Mouse (Mus musculus) embryonic facial prominence, embryonic 12.5 days (tissue): ENCODE results near the gene Thrb. TPM values are rescaled to one million over a fixed set of nuclear protein-coding genes. Genes with fewer than 3 reads are reported as not detected.

Experiments used
- ATAC-seq: fragments of 200-750 bp; cut with Nextera tagmentation; 2 replicates; pipeline ENCODE4 v1.8.0; 2017; ENCODE audit not compliant: insufficient number of reproducible peaks, insufficient read depth, low FRiP score, low TSS enrichment
- H3K27ac ChIP-seq: fragments of 300-500 bp; sonication (generic); 2 replicates; pipeline ENCODE4 v1.5.1; 2016; ENCODE audit warnings: mild to moderate bottlenecking
- H3K27me3 ChIP-seq: fragments of 300-500 bp; sonication (generic); 2 replicates; pipeline ENCODE4 v1.6.1; 2016; ENCODE audit warnings: mild to moderate bottlenecking, moderate library complexity
- H3K36me3 ChIP-seq: fragments of 300-500 bp; sonication (generic); 2 replicates; pipeline ENCODE4 v1.6.1; 2016; ENCODE audit warnings: mild to moderate bottlenecking
- H3K4me1 ChIP-seq: fragments of 300-500 bp; sonication (generic); 2 replicates; pipeline ENCODE4 v1.6.1; 2016
- H3K4me2 ChIP-seq: fragments of 300-500 bp; sonication (generic); replicated peaks from 2 replicates; pipeline ENCODE4 v1.6.1; 2016; ENCODE audit warnings: mild to moderate bottlenecking, moderate library complexity
- H3K4me3 ChIP-seq: fragments of 300-500 bp; sonication (generic); 2 replicates; pipeline ENCODE4 v1.5.1; 2016; ENCODE audit warnings: mild to moderate bottlenecking
- H3K9ac ChIP-seq: fragments of 300-500 bp; sonication (generic); 2 replicates; pipeline ENCODE4 v1.6.1; 2016; ENCODE audit warnings: mild to moderate bottlenecking, moderate library complexity
- H3K9me3 ChIP-seq: fragments of 300-500 bp; sonication (generic); 2 replicates; pipeline ENCODE4 v1.6.1; 2016; ENCODE audit warnings: mild to moderate bottlenecking, moderate library complexity
- WGBS: fragments of 180-500 bp; shearing (Covaris S2); methylation state at CpG from one replicate; pipeline ENCODE4 v1.1.7; 2016; 5-methylcytosine and 5-hydroxymethylcytosine counted together
- polyA plus RNA-seq: library from polyadenylated mRNA; unstranded; fragments of >200 nt; fragmentation: Nextera tagmentation; extraction: Ambion mirVana; gene quantifications from 2 replicates; pipeline ENCODE4 v1.2.1, GENCODE M21; 2016

Gene Thrb
- polyA plus RNA-seq, 1 experiment from 2014 or later: 4.1 TPM

DNA sequence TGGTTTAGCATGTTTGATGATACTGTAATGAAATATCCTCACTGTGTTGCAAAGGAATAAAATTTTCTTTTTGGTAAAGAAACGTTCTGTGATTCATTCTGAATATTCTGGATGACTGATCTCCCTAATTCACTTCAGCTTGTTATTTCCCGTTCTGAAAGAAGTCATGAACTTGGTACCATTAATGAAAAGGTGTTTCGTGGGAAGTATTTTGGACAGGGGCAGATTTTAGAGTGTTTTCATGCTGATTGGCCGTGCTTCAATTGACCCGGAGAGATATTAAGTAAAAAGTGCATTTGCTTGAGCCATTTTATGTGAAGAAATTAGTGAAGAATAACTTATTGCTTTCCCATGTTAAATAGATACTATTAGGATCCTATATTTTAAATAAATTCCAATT lies 2.0 kb downstream of the Thrb start:
- Histone ChIP-seq H3K27ac (no peak overlapping the region), H3K4me1 (peaks cover 8% of the 10 kb centered on the region), H3K9me3 (no peaks in the 10 kb centered on the region), H3K9ac (no peak overlapping the region), H3K4me3 (no peak overlapping the region), H3K4me2 (no peak overlapping the region), H3K27me3 (peaks cover 17% of the 10 kb centered on the region), H3K36me3 (no peaks in the 10 kb centered on the region)
- 26% methylated on average over 5 of the region's 5 CpGs for WGBS
- ATAC-seq: no peak

DNA sequence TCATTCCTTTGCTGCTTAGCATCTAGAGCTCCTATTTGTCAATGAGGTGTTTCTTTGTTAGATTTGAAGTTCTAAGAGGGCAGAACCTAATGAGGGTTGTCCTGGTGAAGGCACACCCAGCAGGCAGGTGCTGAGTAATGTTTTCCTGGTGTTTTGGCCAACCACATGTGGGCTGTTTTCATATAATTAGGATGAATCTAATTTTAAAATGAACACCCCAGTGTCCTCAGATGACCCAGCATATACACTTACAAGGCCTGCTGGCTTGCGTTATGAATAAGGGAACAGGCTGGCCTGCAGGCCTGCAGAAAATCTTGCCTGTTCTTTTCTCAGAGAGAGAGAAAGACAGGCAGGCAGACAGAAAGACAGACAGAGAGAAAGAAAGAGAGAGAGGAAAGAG lies 14.3 kb downstream of the Thrb start:
- no peak overlapping the region for H3K9ac ChIP-seq
- 62% methylated on average over 1 of the region's 1 CpGs for WGBS
- no peaks in the 10 kb centered on the region for H3K9me3 ChIP-seq
- no peak overlapping the region for H3K4me3 ChIP-seq
- no peaks in the 10 kb centered on the region for H3K4me1 ChIP-seq
- no peaks in the 10 kb centered on the region for H3K36me3 ChIP-seq
- H3K27ac ChIP-seq: no peak overlapping the region
- H3K4me2 ChIP-seq: no peak overlapping the region
- no peak for ATAC-seq
- no peaks in the 10 kb centered on the region for H3K27me3 ChIP-seq

DNA sequence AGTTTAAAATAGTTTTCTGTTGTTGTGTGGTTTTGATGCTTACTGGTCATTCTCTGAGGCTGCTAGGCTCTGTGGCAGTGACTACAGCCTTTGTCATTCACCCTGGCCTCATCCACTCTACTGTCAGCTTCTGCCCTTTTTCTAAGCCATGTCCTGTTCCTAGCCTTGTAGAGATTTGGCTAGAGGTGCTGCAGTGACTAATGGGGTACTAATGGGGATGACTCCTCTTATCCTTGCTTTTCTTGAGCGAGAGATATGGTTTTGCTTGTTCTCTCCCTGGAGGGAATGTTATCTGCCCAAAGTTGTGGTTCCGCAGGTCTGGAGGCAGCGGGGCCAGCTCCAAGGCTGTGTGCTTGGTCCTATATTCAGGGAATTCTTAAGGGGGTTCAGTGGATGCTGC lies 15.2 kb downstream of the Thrb start:
- Histone ChIP-seq H3K9me3 (no peaks in the 10 kb centered on the region), H3K4me2 (no peak overlapping the region), H3K9ac (no peak overlapping the region), H3K4me1 (no peaks in the 10 kb centered on the region), H3K4me3 (no peak overlapping the region), H3K27me3 (no peaks in the 10 kb centered on the region), H3K27ac (no peak overlapping the region), H3K36me3 (no peaks in the 10 kb centered on the region)
- 85% methylated on average over 3 of the region's 3 CpGs for WGBS
- ATAC-seq: no peak

DNA sequence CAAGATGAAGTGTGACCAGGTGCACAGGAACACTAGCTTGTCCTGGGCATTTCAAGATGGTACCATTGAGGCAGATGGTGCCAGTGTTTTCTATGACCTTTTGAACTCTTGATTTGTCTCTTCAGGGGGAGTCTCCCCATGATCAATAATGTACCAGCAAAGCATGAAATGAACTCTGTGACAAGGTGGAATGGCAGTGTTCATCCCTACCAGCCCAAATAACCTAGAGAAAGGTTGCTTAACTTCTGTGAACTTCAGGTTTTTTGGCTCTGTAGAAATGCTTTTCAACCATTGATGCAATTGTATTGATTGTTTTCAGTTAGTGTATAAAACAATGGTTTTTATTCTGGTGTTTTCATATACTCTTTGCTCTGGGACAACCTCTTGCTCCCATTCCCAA lies 21.4 kb downstream of the Thrb start:
- H3K9me3 ChIP-seq: no peaks in the 10 kb centered on the region
- H3K27me3 ChIP-seq: no peaks in the 10 kb centered on the region
- no peak overlapping the region for H3K4me2 ChIP-seq
- H3K9ac ChIP-seq: no peak overlapping the region
- ATAC-seq: no peak
- H3K4me3 ChIP-seq: no peak overlapping the region
- no peaks in the 10 kb centered on the region for H3K36me3 ChIP-seq
- H3K27ac ChIP-seq: no peak overlapping the region
- no peaks in the 10 kb centered on the region for H3K4me1 ChIP-seq

DNA sequence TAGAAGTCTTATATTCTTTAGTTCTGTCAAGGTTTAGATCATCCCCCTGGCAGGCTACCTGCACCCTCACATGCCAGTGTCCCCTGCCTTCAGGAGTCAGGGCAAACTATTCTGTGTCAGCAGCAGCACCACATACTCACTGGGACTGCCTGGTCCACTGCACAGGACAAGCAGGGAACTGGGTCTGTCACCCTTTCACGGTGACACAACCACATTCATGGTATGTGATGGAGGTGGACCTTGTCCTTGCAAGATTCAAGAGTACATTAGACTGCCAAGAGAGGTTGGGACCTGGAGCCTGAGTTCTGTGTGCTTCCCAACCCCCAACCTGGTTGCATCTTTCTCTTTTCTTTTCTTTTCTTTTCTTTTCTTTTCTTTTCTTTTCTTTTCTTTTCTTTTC lies 24.8 kb downstream of the Thrb start:
- Histone ChIP-seq H3K4me1 (no peaks in the 10 kb centered on the region), H3K9me3 (no peaks in the 10 kb centered on the region), H3K36me3 (no peaks in the 10 kb centered on the region), H3K9ac (no peak overlapping the region), H3K4me2 (no peak overlapping the region), H3K4me3 (no peak overlapping the region), H3K27me3 (no peaks in the 10 kb centered on the region), H3K27ac (no peak overlapping the region)
- ATAC-seq: no peak
- 67% methylated on average over 1 of the region's 1 CpGs for WGBS

DNA sequence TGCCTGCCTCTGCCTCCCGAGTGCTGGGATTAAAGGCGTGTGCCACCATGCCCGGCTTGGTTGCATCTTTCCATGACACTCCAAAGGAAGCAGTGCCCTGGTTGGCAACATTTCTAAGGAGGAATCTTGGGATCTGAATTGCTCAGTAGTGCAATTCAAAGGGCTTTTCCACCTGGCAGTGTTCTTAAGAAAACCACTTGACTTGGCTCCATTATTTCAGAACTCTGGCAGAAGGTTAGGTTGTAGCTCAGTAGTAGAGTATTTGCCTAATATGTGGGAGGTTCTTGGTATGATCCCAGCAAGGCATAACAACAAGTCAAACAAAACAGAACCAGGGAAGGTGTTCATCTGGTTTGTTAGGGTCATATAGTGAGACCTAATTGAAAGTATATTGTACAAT lies 25.4 kb downstream of the Thrb start:
- no peak overlapping the region for H3K9ac ChIP-seq
- H3K9me3 ChIP-seq: no peaks in the 10 kb centered on the region
- no peak overlapping the region for H3K4me2 ChIP-seq
- H3K36me3 ChIP-seq: no peaks in the 10 kb centered on the region
- H3K4me1 ChIP-seq: no peaks in the 10 kb centered on the region
- ATAC-seq: no peak
- no peak overlapping the region for H3K4me3 ChIP-seq
- no peak overlapping the region for H3K27ac ChIP-seq
- no peaks in the 10 kb centered on the region for H3K27me3 ChIP-seq
- 86% methylated on average over 3 of the region's 3 CpGs for WGBS

DNA sequence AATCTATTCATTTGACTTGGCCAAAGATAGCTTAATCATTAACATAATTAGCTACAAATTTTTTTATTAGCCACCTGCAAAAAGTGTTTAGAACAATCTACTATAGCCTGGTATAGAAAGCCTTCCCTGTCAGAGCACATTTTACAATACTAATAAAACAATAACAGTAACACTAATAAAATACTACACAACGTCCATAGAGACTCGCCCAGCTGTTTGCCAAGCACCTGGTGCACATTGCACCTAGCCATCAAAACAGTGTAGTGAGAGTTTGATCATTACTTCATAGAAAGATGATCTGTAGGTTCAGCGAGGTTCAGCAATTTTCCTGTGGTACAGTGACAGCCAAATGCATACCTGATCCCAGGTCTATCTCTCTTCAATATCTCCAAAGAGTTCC lies 26.9 kb downstream of the Thrb start:
- H3K27ac ChIP-seq: no peak overlapping the region
- H3K36me3 ChIP-seq: no peaks in the 10 kb centered on the region
- no peak overlapping the region for H3K4me2 ChIP-seq
- ATAC-seq: no peak
- H3K9me3 ChIP-seq: no peaks in the 10 kb centered on the region
- no peaks in the 10 kb centered on the region for H3K27me3 ChIP-seq
- no peak overlapping the region for H3K4me3 ChIP-seq
- WGBS: 77% methylated on average over 3 of the region's 3 CpGs
- H3K9ac ChIP-seq: no peak overlapping the region
- no peaks in the 10 kb centered on the region for H3K4me1 ChIP-seq

DNA sequence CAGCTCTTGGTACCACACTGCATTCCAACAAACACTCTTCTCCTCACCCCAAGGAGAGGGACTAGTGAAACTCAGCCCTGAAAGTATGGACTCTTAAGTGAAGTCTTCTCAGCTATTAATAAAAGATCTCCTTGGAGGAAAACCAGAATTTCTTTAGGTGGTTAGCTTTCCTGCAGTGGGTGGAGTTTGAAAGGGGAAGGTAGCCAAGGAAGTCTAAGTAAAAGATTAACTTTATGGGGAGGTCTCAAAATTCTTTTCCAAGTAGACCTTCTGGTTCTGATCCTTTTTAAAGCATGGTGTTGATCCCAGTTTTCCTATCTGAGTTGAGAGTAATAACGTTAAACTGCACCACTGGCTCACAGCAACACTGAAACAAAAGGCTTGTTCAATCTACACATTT lies 31.2 kb downstream of the Thrb start:
- H3K36me3 ChIP-seq: no peaks in the 10 kb centered on the region
- H3K9me3 ChIP-seq: no peaks in the 10 kb centered on the region
- H3K9ac ChIP-seq: no peak overlapping the region
- H3K4me3 ChIP-seq: no peak overlapping the region
- H3K27ac ChIP-seq: no peak overlapping the region
- no peaks in the 10 kb centered on the region for H3K4me1 ChIP-seq
- no peaks in the 10 kb centered on the region for H3K27me3 ChIP-seq
- 70% methylated on average over 1 of the region's 1 CpGs for WGBS
- no peak overlapping the region for H3K4me2 ChIP-seq
- ATAC-seq: no peak

DNA sequence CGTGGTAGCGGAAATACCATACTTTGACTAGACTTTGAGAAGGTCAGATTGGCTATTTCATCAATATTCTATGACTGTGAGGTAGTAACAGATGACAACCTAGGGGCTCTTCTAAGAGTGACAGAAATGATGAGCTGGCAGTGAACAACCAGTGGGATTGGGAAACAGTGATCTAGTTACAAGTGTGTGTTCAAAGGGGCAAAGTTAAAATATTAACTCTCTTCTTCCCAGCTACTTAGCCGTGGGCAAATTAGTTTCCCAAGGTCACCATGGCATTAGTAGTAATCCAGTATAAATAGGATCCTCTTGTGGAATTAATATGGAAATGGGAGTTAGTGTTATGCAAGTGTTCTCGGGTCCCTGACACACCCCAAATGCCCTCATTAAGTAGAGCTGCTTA lies 35.5 kb downstream of the Thrb start:
- no peaks in the 10 kb centered on the region for H3K4me1 ChIP-seq
- H3K36me3 ChIP-seq: no peaks in the 10 kb centered on the region
- H3K9ac ChIP-seq: no peak overlapping the region
- no peak overlapping the region for H3K27ac ChIP-seq
- no peak overlapping the region for H3K4me2 ChIP-seq
- H3K27me3 ChIP-seq: no peaks in the 10 kb centered on the region
- H3K4me3 ChIP-seq: no peak overlapping the region
- ATAC-seq: no peak
- H3K9me3 ChIP-seq: no peaks in the 10 kb centered on the region
- WGBS: 76% methylated on average over 4 of the region's 4 CpGs

DNA sequence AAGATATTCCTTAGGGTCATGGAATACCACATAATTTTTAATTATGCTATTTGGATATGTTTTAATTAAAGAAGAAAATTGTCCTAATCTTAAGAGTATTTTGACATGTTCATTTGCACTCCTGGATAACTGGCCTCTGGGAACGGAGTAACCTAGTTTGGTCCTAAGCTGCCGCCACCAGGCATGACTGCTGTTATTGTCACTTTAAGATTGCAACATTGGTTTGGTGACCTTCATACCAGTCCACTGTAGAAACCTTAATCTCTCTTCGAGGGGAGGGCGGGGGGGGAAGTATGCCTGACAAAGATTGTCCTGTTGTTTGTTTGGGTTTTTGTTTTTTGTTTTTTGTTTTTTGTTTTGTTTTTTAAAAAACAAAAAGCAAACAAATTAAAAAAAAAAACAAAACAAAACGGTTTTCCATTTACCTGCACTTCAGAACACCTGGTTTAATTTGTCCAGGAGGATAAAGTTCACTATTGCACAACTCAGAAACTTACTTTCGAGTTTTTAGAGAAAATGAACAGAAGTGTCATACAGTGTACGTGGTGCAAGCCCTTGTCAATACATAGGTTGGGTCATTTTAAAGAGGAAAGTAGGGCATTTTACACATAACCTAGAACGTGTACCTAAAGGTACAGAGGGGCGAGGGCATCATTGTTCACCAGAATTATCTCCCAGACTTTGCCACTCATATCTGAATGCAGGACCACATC lies 38.0 kb downstream of the Thrb start:
- Histone ChIP-seq H3K36me3 (no peaks in the 10 kb centered on the region), H3K27ac (no peak overlapping the region), H3K9ac (no peak overlapping the region), H3K4me2 (no peak overlapping the region), H3K9me3 (no peaks in the 10 kb centered on the region), H3K27me3 (no peaks in the 10 kb centered on the region), H3K4me3 (no peak overlapping the region), H3K4me1 (no peaks in the 10 kb centered on the region)
- ATAC-seq: no peak
- 82% methylated on average over 9 of the region's 9 CpGs for WGBS

DNA sequence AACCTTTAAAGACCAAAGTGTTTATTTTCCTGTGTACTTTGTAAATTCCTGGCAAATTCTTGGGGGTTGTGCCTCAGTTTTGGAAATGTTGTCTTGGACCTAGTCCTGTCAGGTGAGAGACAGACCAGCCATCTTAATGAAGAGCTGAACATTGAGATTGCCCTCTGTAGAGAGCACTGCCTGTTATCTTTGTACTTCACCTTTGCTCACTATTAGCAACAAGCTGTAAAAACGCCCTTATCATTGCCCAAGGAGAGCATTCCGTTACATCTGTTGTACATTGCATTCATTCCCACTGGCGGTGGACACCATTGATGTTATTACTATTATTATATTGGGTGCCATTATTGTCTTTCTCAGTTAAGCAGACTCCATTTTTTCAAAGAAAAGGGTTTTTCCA lies 40.2 kb downstream of the Thrb start:
- no peak overlapping the region for H3K27ac ChIP-seq
- no peak overlapping the region for H3K4me2 ChIP-seq
- no peaks in the 10 kb centered on the region for H3K36me3 ChIP-seq
- no peaks in the 10 kb centered on the region for H3K4me1 ChIP-seq
- ATAC-seq: no peak
- no peak overlapping the region for H3K9ac ChIP-seq
- H3K27me3 ChIP-seq: no peaks in the 10 kb centered on the region
- WGBS: 88% methylated on average over 3 of the region's 3 CpGs
- no peak overlapping the region for H3K4me3 ChIP-seq
- no peaks in the 10 kb centered on the region for H3K9me3 ChIP-seq

DNA sequence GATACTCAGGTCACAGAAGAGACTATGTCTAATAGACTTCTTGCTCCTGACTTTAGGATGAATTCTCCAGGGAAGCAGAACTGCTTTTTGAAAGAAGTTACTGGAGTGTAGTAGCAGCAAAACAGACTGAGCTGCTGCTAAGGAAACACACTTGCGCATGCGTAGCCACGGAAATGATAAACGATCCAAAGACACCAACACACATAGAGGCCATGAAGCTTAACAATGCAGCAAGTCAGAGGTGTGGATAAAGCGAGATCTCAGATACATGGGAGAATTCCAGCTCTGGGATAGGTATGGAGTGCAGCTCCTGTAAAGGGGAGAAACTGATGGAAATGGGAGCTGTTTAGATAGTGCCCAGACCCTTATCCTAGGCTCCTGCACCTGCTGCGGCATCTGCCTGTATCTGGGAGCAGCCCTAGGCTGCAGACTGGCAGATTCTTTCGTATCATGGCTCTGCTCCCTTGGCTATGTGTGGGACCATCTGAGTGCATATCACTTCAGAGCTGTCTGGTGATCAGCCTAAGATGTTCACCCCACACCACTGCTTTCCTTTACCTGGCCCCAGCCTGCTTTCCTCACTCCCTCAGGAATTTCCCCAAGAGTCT lies 53.3 kb downstream of the Thrb start:
- Histone ChIP-seq H3K4me3 (no peak overlapping the region), H3K27me3 (no peaks in the 10 kb centered on the region), H3K4me2 (no peak overlapping the region), H3K27ac (no peak overlapping the region), H3K9ac (no peak overlapping the region), H3K36me3 (no peaks in the 10 kb centered on the region), H3K4me1 (no peaks in the 10 kb centered on the region), H3K9me3 (no peaks in the 10 kb centered on the region)
- ATAC-seq: no peak
- 90% methylated on average over 7 of the region's 7 CpGs for WGBS
